ENCODE assay signal across 10 mouse cellular contexts in genomic region chr17:47925988-47926387, GRCm38 (mm10). TPM values are rescaled to one million over a fixed set of nuclear protein-coding genes. Genes with fewer than 3 reads are reported as not detected.
DNase-seq lines count a peak whose midpoint lies in the region; ATAC-seq and TF ChIP-seq lines count a peak whose summit lies in the region.
"Had no signal": no experiment of that assay in that cellular context is flagged by ENCODE, and none has a peak within 500 bp of the region (broad histone marks: within the 10 kb centered on the region; RNA-seq: fewer than 3 reads in every experiment).

No protein-coding gene starts in this region.

- peaks cover 67% of the 10 kb centered on the region for H3K4me1 ChIP-seq in forebrain, embryonic 10.5 days
- no peaks in the 10 kb centered on the region for H3K4me1 ChIP-seq in forebrain, postnatal 0 days (ENCODE audit: insufficient read depth)
- peaks cover 22% of the 10 kb centered on the region for H3K4me1 ChIP-seq in midbrain, embryonic 11.5 days (ENCODE audit: control insufficient read depth, insufficient read depth, low read length)
- H3K4me1 ChIP-seq in midbrain, postnatal 0 days (ENCODE audit: insufficient read depth, low read length) = peaks cover 5% of the 10 kb centered on the region
- H3K4me1 ChIP-seq in limb, embryonic 14.5 days (ENCODE audit: control insufficient read depth, insufficient read depth, low read length) = peaks cover 18% of the 10 kb centered on the region
- peaks cover 21% of the 10 kb centered on the region; the same call in 1 of the 2 replicates for H3K4me1 ChIP-seq in stomach, embryonic 14.5 days (ENCODE audit: control insufficient read depth, insufficient read depth, low read length)

- no peak overlapping the region for H3K9ac ChIP-seq in forebrain, postnatal 0 days
- H3K9ac ChIP-seq in midbrain, embryonic 11.5 days (ENCODE audit: low read length) = peak overlapping the region; percentile 100; the same call in 1 of the 2 replicates
- no peak overlapping the region for H3K9ac ChIP-seq in midbrain, postnatal 0 days (replicated peaks; ENCODE audit: low read length, poor library complexity, severe bottlenecking)
- H3K9ac ChIP-seq in limb, embryonic 14.5 days (ENCODE audit: low read depth, low read length, severe bottlenecking) = no peak overlapping the region
- no peak overlapping the region for H3K9ac ChIP-seq in stomach, embryonic 14.5 days (replicated peaks; ENCODE audit: low read depth, low read length)

- no peak for TF ChIP-seq POLR2A in limb, embryonic 14.5 days (IDR thresholded peaks at IDR 0.05; ENCODE audit: borderline replicate concordance, extremely low read depth, insufficient read depth, insufficient read length)

- H3K27ac ChIP-seq in forebrain, embryonic 10.5 days = peak overlapping the region; percentile 97
- no peak overlapping the region for H3K27ac ChIP-seq in forebrain, postnatal 0 days (ENCODE audit: low read depth, low read length)
- H3K27ac ChIP-seq in midbrain, embryonic 11.5 days (ENCODE audit: low read depth, low read length) = peak overlapping the region; percentile 96; the same call in 1 of the 2 replicates
- H3K27ac ChIP-seq in midbrain, postnatal 0 days (ENCODE audit: low read depth, low read length) = no peak overlapping the region
- H3K27ac ChIP-seq in limb, embryonic 14.5 days (replicated peaks; ENCODE audit: low read depth, low read length) = peak overlapping the region; percentile 87
- H3K27ac ChIP-seq in stomach, embryonic 14.5 days (ENCODE audit: low read length) = 0 out of 2 replicates have a peak overlapping the region, but pooled peaks have one; percentile 33

- H3K27me3 ChIP-seq in forebrain, embryonic 10.5 days (ENCODE audit: poor library complexity, severe bottlenecking) = peaks cover 23% of the 10 kb centered on the region
- no peaks in the 10 kb centered on the region for H3K27me3 ChIP-seq in forebrain, postnatal 0 days (ENCODE audit: insufficient read depth, low read length)
- no peaks in the 10 kb centered on the region for H3K27me3 ChIP-seq in midbrain, embryonic 11.5 days (ENCODE audit: control insufficient read depth, insufficient read depth, low read length)
- H3K27me3 ChIP-seq in midbrain, postnatal 0 days (ENCODE audit: insufficient read depth, low read length) = 0 out of 2 replicates have a peak, but pooled peaks cover 7% of the 10 kb centered on the region
- H3K27me3 ChIP-seq in limb, embryonic 14.5 days (ENCODE audit: control insufficient read depth, insufficient read depth, low read length) = no peaks in the 10 kb centered on the region
- no peaks in the 10 kb centered on the region for H3K27me3 ChIP-seq in stomach, embryonic 14.5 days (ENCODE audit: control insufficient read depth, insufficient read depth, low read length)

- DNase-seq in forebrain, embryonic 10.5 days (ENCODE audit: extremely low spot score, low spot score) = peak; percentile 41
- no peak for DNase-seq in forebrain, postnatal 0 days
- peak; percentile 89 for DNase-seq in midbrain, embryonic 11.5 days (ENCODE audit: low spot score, missing footprints)
- no peak for DNase-seq in midbrain, postnatal 0 days (ENCODE audit: low spot score)
- no peak for DNase-seq in limb, embryonic 14.5 days (ENCODE audit: low spot score)
- DNase-seq in adrenal gland, postnatal 10 days = no peak
- DNase-seq: adrenal gland, adult 2 months; B cell, adult 2 months had no signal

- peaks cover 6% of the 10 kb centered on the region; the same call in 1 of the 2 replicates for H3K9me3 ChIP-seq in forebrain, embryonic 10.5 days
- no peaks in the 10 kb centered on the region for H3K9me3 ChIP-seq in forebrain, postnatal 0 days (ENCODE audit: low read length)
- no peaks in the 10 kb centered on the region for H3K9me3 ChIP-seq in midbrain, embryonic 11.5 days (ENCODE audit: control insufficient read depth, low read length)
- no peaks in the 10 kb centered on the region for H3K9me3 ChIP-seq in midbrain, postnatal 0 days (ENCODE audit: low read length)
- H3K9me3 ChIP-seq in limb, embryonic 14.5 days (ENCODE audit: control insufficient read depth, low read length) = no peaks in the 10 kb centered on the region
- H3K9me3 ChIP-seq in stomach, embryonic 14.5 days (ENCODE audit: control insufficient read depth, low read depth, low read length) = no peaks in the 10 kb centered on the region

- 15% methylated on average over 10 of the region's 10 CpGs for WGBS in forebrain, embryonic 10.5 days
- WGBS in forebrain, postnatal 0 days = 35% methylated on average over 10 of the region's 10 CpGs
- 20% methylated on average over 10 of the region's 10 CpGs for WGBS in midbrain, embryonic 11.5 days
- WGBS in midbrain, postnatal 0 days = 42% methylated on average over 10 of the region's 10 CpGs
- 27% methylated on average over 10 of the region's 10 CpGs for WGBS in limb, embryonic 14.5 days
- 31% methylated on average over 10 of the region's 10 CpGs for WGBS in stomach, embryonic 14.5 days

- peaks cover 6% of the 10 kb centered on the region; the same call in 1 of the 2 replicates for H3K36me3 ChIP-seq in forebrain, embryonic 10.5 days (replicated peaks)
- no peaks in the 10 kb centered on the region for H3K36me3 ChIP-seq in forebrain, postnatal 0 days (ENCODE audit: insufficient read depth)
- H3K36me3 ChIP-seq in midbrain, embryonic 11.5 days (ENCODE audit: control insufficient read depth, insufficient read depth, low read length) = no peaks in the 10 kb centered on the region
- H3K36me3 ChIP-seq in midbrain, postnatal 0 days (ENCODE audit: insufficient read depth, low read length) = no peaks in the 10 kb centered on the region
- no peaks in the 10 kb centered on the region for H3K36me3 ChIP-seq in limb, embryonic 14.5 days (ENCODE audit: control insufficient read depth, insufficient read depth, low read length)
- H3K36me3 ChIP-seq in stomach, embryonic 14.5 days (ENCODE audit: control insufficient read depth, insufficient read depth, low read length) = no peaks in the 10 kb centered on the region

- no peak overlapping the region for H3K4me2 ChIP-seq in forebrain, postnatal 0 days (ENCODE audit: low read depth)
- H3K4me2 ChIP-seq in midbrain, embryonic 11.5 days = peak overlapping the region; percentile 93
- H3K4me2 ChIP-seq in midbrain, postnatal 0 days (ENCODE audit: low read depth, low read length, poor library complexity, severe bottlenecking) = no peak overlapping the region
- peak overlapping the region; percentile 88 for H3K4me2 ChIP-seq in limb, embryonic 14.5 days (replicated peaks; ENCODE audit: low read depth, low read length, severe bottlenecking)
- peak overlapping the region; percentile 82 for H3K4me2 ChIP-seq in stomach, embryonic 14.5 days (replicated peaks; ENCODE audit: low read depth, low read length)

- TF ChIP-seq CTCF in forebrain, postnatal 0 days (IDR thresholded peaks at IDR 0.05; ENCODE audit: low read depth) = no peak
- TF ChIP-seq CTCF in midbrain, postnatal 0 days (IDR thresholded peaks at IDR 0.05) = no peak

- peak overlapping the region; percentile 84 for H3K4me3 ChIP-seq in forebrain, embryonic 10.5 days
- H3K4me3 ChIP-seq in forebrain, postnatal 0 days (ENCODE audit: low read depth, low read length) = no peak overlapping the region
- H3K4me3 ChIP-seq in midbrain, embryonic 11.5 days (ENCODE audit: low read depth, low read length) = peak overlapping the region; percentile 88; the same call in 1 of the 2 replicates
- no peak overlapping the region for H3K4me3 ChIP-seq in midbrain, postnatal 0 days (ENCODE audit: low read depth, low read length)
- peak overlapping the region; percentile 98 for H3K4me3 ChIP-seq in limb, embryonic 14.5 days (replicated peaks; ENCODE audit: low read length)
- 0 out of 2 replicates have a peak overlapping the region, but pooled peaks have one; percentile 89 for H3K4me3 ChIP-seq in stomach, embryonic 14.5 days (ENCODE audit: low read depth, low read length)

- ATAC-seq in forebrain, postnatal 0 days = no peak
- no peak for ATAC-seq in midbrain, embryonic 11.5 days (ENCODE audit: low FRiP score)
- no peak for ATAC-seq in midbrain, postnatal 0 days (ENCODE audit: low FRiP score)
- no peak for ATAC-seq in limb, embryonic 14.5 days (ENCODE audit: low FRiP score, low read depth)
- ATAC-seq in stomach, embryonic 14.5 days (ENCODE audit: insufficient number of reproducible peaks, insufficient read depth, low FRiP score, low read depth) = no peak
- ATAC-seq in megakaryocyte progenitor cell, adult 5-6 weeks (replicated peaks; ENCODE audit: poor library complexity) = no peak

RNA-seq across cellular contexts. Expression of gene Foxp4, which starts 1.5 kb away (rescaled TPM):
- 16.6 and 18.0 TPM in 2 replicates for polyA plus RNA-seq in forebrain, embryonic 10.5 days (2016; fragmentation: Nextera tagmentation; extraction: Ambion mirVana)
- 108 and 109 TPM in 2 replicates for total RNA-seq in forebrain, postnatal 0 days (2014; rRNA removed)
- 45.7 and 56.4 TPM in 2 replicates for polyA plus RNA-seq in forebrain, postnatal 0 days (2015; fragmentation: Nextera tagmentation; extraction: Ambion mirVana)
- 24.6 and 27.5 TPM in 2 replicates for polyA plus RNA-seq in midbrain, embryonic 11.5 days (2014; fragmentation: Nextera tagmentation; extraction: Ambion mirVana)
- total RNA-seq in midbrain, postnatal 0 days (2014; rRNA removed) = 129 and 200 TPM in 2 replicates
- polyA plus RNA-seq in midbrain, postnatal 0 days (2015; fragmentation: Nextera tagmentation; extraction: Ambion mirVana) = 50.8 and 55.4 TPM in 2 replicates
- 104 and 165 TPM in 2 replicates for polyA plus RNA-seq in limb, embryonic 14.5 days (2012; rRNA removed)
- 38.6 and 46.0 TPM in 2 replicates for polyA plus RNA-seq in limb, embryonic 14.5 days (2014; fragmentation: Nextera tagmentation; extraction: Ambion mirVana)
- polyA plus RNA-seq in stomach, embryonic 14.5 days (2014; fragmentation: Nextera tagmentation; extraction: Ambion mirVana) = 41.8 and 43.3 TPM in 2 replicates
- total RNA-seq in adrenal gland, postnatal 10 days (2021) = 10 to 100 TPM; 24.8 to 25.6 TPM
- 20.1 and 21.3 TPM in 2 replicates for total RNA-seq in megakaryocyte progenitor cell, adult 5-6 weeks (2015)
- 3.2 and 4.0 TPM in 2 replicates for total RNA-seq in megakaryocyte progenitor cell, adult 5-6 weeks (2017)

Comparison
In these comparisons a context has a peak if more than half of its experiments do, and no peak if none do; other contexts are left out.
1. DNase-seq: peak in forebrain, embryonic 10.5 days (single experiment) and midbrain, embryonic 11.5 days (single experiment); none in forebrain, postnatal 0 days (single experiment), midbrain, postnatal 0 days (single experiment), limb, embryonic 14.5 days (single experiment) and adrenal gland, postnatal 10 days (single experiment).
2. H3K27ac ChIP-seq: peak in forebrain, embryonic 10.5 days (single experiment), midbrain, embryonic 11.5 days (single experiment), limb, embryonic 14.5 days (single experiment) and stomach, embryonic 14.5 days (single experiment); none in forebrain, postnatal 0 days (single experiment) and midbrain, postnatal 0 days (single experiment).
3. H3K4me3 ChIP-seq: peak in forebrain, embryonic 10.5 days (single experiment), midbrain, embryonic 11.5 days (single experiment), limb, embryonic 14.5 days (single experiment) and stomach, embryonic 14.5 days (single experiment); none in forebrain, postnatal 0 days (single experiment) and midbrain, postnatal 0 days (single experiment).
4. H3K4me2 ChIP-seq: peak in midbrain, embryonic 11.5 days (single experiment), limb, embryonic 14.5 days (single experiment) and stomach, embryonic 14.5 days (single experiment); none in forebrain, postnatal 0 days (single experiment) and midbrain, postnatal 0 days (single experiment).